Mouse (Mus musculus): ENCODE results near the gene Dpm1. TPM values are rescaled to one million over a fixed set of nuclear protein-coding genes. Genes with fewer than 3 reads are reported as not detected.
A peak's percentile ranks its signal among the peaks of the same experiment; 100 is the strongest.

Dpm1 gene
- polyA plus RNA-seq, 1 experiment = 26.7 TPM

GRCm38 (mm10) chr2:168213788-168214397, 16.5 kb downstream of the Dpm1 start:
- no peaks in the 10 kb centered on the region for H3K4me1 ChIP-seq (ENCODE audit: control insufficient read depth, insufficient read depth, low read length)
- H3K27ac ChIP-seq (ENCODE audit: insufficient read depth, low read length) = no peak overlapping the region
- 63% methylated on average over 5 of the region's 5 CpGs for WGBS
- TF ChIP-seq CTCF (IDR thresholded peaks at IDR 0.05; ENCODE audit: borderline replicate concordance, insufficient read depth, low read depth, low read length) = no peak
- TF ChIP-seq POLR2A (IDR thresholded peaks at IDR 0.05; ENCODE audit: borderline replicate concordance, insufficient read depth, low read length) = no peak
- no peaks in the 10 kb centered on the region for H3K27me3 ChIP-seq (ENCODE audit: control insufficient read depth, insufficient read depth, low read length)
- DNase-seq = no peak
- H3K4me3 ChIP-seq (replicated peaks; ENCODE audit: insufficient read depth, low read depth, low read length) = no peak overlapping the region

- DNase-seq = no peak
- 81% methylated on average over 3 of the region's 3 CpGs for WGBS
- Histone ChIP-seq H3K4me1 (ENCODE audit: control insufficient read depth, insufficient read depth, low read length) (peaks cover 3% of the 10 kb centered on the region; the same call in 1 of the 2 replicates), H3K27ac (ENCODE audit: insufficient read depth, low read length) (peak overlapping the region; percentile 100; the same call in 1 of the 2 replicates), H3K27me3 (ENCODE audit: control insufficient read depth, insufficient read depth, low read length) (no peaks in the 10 kb centered on the region), H3K4me3 (replicated peaks; ENCODE audit: insufficient read depth, low read depth, low read length) (no peak overlapping the region)
- no peak for TF ChIP-seq POLR2A (IDR thresholded peaks at IDR 0.05; ENCODE audit: borderline replicate concordance, insufficient read depth, low read length)
- no peak for TF ChIP-seq CTCF (IDR thresholded peaks at IDR 0.05; ENCODE audit: borderline replicate concordance, insufficient read depth, low read depth, low read length)
These were observed 22.5 kb downstream of the Dpm1 start for GRCm38 (mm10) chr2:168207883-168208282.

- H3K27me3 ChIP-seq (ENCODE audit: control insufficient read depth, insufficient read depth, low read length) = no peaks in the 10 kb centered on the region
- peak; percentile 89 to 92 for DNase-seq
- peak within 1 kb of the TSS; percentile 100 for H3K27ac ChIP-seq (ENCODE audit: insufficient read depth, low read length)
- peaks cover 3% of the 10 kb centered on the region; the same call in 1 of the 2 replicates for H3K4me1 ChIP-seq (ENCODE audit: control insufficient read depth, insufficient read depth, low read length)
- peak within 1 kb of the TSS; percentile 70 for H3K4me3 ChIP-seq (replicated peaks; ENCODE audit: insufficient read depth, low read depth, low read length)
- peak; percentile 53; the same call in 1 of the 2 replicates for TF ChIP-seq POLR2A (IDR thresholded peaks at IDR 0.05; ENCODE audit: borderline replicate concordance, insufficient read depth, low read length)
- TF ChIP-seq CTCF (IDR thresholded peaks at IDR 0.05; ENCODE audit: borderline replicate concordance, insufficient read depth, low read depth, low read length) = peak; percentile 58; the same call in 1 of the 2 replicates
- 1% methylated on average over 75 of the region's 89 CpGs for WGBS
These were observed 23.4 kb downstream of the Dpm1 start, which contains the start of gene Adnp for GRCm38 (mm10) chr2:168206725-168207644. Adnp (minus strand) TSS chr2:168207112.

- peak in 1 of 2 experiments; percentile 45 for DNase-seq
- 1% methylated on average over 49 of the region's 49 CpGs for WGBS
- H3K27me3 ChIP-seq (ENCODE audit: control insufficient read depth, insufficient read depth, low read length) = no peaks in the 10 kb centered on the region
- H3K4me1 ChIP-seq (ENCODE audit: control insufficient read depth, insufficient read depth, low read length) = peaks cover 5% of the 10 kb centered on the region; the same call in 1 of the 2 replicates
- H3K4me3 ChIP-seq (replicated peaks; ENCODE audit: insufficient read depth, low read depth, low read length) = peak overlapping the region; percentile 70
- TF ChIP-seq POLR2A (IDR thresholded peaks at IDR 0.05; ENCODE audit: borderline replicate concordance, insufficient read depth, low read length) (no peak), CTCF (IDR thresholded peaks at IDR 0.05; ENCODE audit: borderline replicate concordance, insufficient read depth, low read depth, low read length) (no peak)
- H3K27ac ChIP-seq (ENCODE audit: insufficient read depth, low read length) = peak overlapping the region; percentile 91
These were observed 24.4 kb downstream of the Dpm1 start for GRCm38 (mm10) chr2:168205681-168206631.

- Histone ChIP-seq H3K4me3 (replicated peaks; ENCODE audit: insufficient read depth, low read depth, low read length) (peak overlapping the region; percentile 70), H3K27ac (ENCODE audit: insufficient read depth, low read length) (no peak overlapping the region), H3K4me1 (ENCODE audit: control insufficient read depth, insufficient read depth, low read length) (peaks cover 6% of the 10 kb centered on the region; the same call in 1 of the 2 replicates), H3K27me3 (ENCODE audit: control insufficient read depth, insufficient read depth, low read length) (no peaks in the 10 kb centered on the region)
- 3% methylated on average over 6 of the region's 6 CpGs for WGBS
- DNase-seq = peak; percentile 80 to 82
- TF ChIP-seq CTCF (IDR thresholded peaks at IDR 0.05; ENCODE audit: borderline replicate concordance, insufficient read depth, low read depth, low read length) (peak; percentile 89), POLR2A (IDR thresholded peaks at IDR 0.05; ENCODE audit: borderline replicate concordance, insufficient read depth, low read length) (no peak)
These were observed 25.1 kb downstream of the Dpm1 start for GRCm38 (mm10) chr2:168205265-168205664.

- TF ChIP-seq POLR2A (IDR thresholded peaks at IDR 0.05; ENCODE audit: borderline replicate concordance, insufficient read depth, low read length) (no peak), CTCF (IDR thresholded peaks at IDR 0.05; ENCODE audit: borderline replicate concordance, insufficient read depth, low read depth, low read length) (no peak)
- no peaks in the 10 kb centered on the region for H3K27me3 ChIP-seq (ENCODE audit: control insufficient read depth, insufficient read depth, low read length)
- no peak for DNase-seq
- 71% methylated on average over 8 of the region's 8 CpGs for WGBS
- H3K4me3 ChIP-seq (replicated peaks; ENCODE audit: insufficient read depth, low read depth, low read length) = no peak overlapping the region
- peaks cover 9% of the 10 kb centered on the region; the same call in 1 of the 2 replicates for H3K4me1 ChIP-seq (ENCODE audit: control insufficient read depth, insufficient read depth, low read length)
- no peak overlapping the region for H3K27ac ChIP-seq (ENCODE audit: insufficient read depth, low read length)
These were observed 25.9 kb downstream of the Dpm1 start for GRCm38 (mm10) chr2:168204476-168204999.

Data from cerebellum, adult 2 months (tissue).